Mouse (Mus musculus): ENCODE results near the gene Ube2t. TPM values are rescaled to one million over a fixed set of nuclear protein-coding genes. Genes with fewer than 3 reads are reported as not detected.

The Ube2t gene
- polyA plus RNA-seq, 1 experiment: 10.1 TPM

GRCm38 (mm10) chr1:134995954-134996353 is 33.6 kb downstream of the Ube2t start:
- TF ChIP-seq POLR2A (IDR thresholded peaks at IDR 0.05; ENCODE audit: borderline replicate concordance, extremely low read depth, insufficient read depth, insufficient read length, poor library complexity, severe bottlenecking) (no peak), CTCF (IDR thresholded peaks at IDR 0.05; ENCODE audit: borderline replicate concordance, extremely low read depth, insufficient read depth, insufficient read length) (no peak)
- no peak for DNase-seq (ENCODE audit: low read depth)

DNA sequence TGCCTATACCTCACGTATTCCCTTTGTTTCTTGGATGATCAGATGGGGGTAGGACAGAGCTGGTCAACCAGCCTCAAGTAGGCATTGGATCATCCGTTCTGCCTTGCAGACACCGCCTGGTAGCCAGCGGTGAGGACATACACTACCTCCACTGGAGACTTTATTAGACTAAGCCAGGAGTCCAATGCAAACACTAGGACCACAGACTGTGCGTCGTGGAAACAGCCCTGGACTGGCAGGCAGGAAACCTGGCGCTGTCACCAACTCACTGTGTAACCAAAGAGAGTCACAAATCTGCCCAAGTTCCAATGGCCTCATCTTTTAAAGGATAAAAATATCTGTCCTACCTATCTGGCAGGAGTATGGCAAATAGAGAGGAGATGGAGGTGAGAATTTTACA is 34.1 kb downstream of the Ube2t start:
- no peak for DNase-seq (ENCODE audit: low read depth)
- TF ChIP-seq POLR2A (IDR thresholded peaks at IDR 0.05; ENCODE audit: borderline replicate concordance, extremely low read depth, insufficient read depth, insufficient read length, poor library complexity, severe bottlenecking): no peak
- TF ChIP-seq CTCF (IDR thresholded peaks at IDR 0.05; ENCODE audit: borderline replicate concordance, extremely low read depth, insufficient read depth, insufficient read length): no peak

DNA sequence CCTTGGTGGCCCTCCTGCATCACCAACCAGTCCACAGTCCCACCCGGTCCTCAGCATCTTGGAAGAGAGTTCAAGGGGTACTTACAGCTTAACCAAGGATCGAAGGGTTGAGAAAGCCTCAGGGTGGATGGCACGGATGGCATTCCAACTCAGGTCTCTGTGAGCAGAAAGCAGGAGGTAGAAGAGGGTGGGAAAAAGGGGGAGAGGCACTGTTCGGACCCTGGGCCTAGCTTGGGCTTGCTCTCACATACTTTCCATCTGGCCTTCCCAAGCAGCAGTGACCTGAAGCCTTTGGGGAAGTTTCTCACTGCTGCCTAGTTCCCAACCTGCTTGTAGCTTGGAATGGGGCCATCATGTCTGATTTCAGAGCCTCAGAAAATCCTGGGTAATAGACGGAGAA is 35.2 kb downstream of the Ube2t start:
- TF ChIP-seq CTCF (IDR thresholded peaks at IDR 0.05; ENCODE audit: borderline replicate concordance, extremely low read depth, insufficient read depth, insufficient read length): no peak
- no peak for TF ChIP-seq POLR2A (IDR thresholded peaks at IDR 0.05; ENCODE audit: borderline replicate concordance, extremely low read depth, insufficient read depth, insufficient read length, poor library complexity, severe bottlenecking)
- DNase-seq (ENCODE audit: low read depth): no peak

DNA sequence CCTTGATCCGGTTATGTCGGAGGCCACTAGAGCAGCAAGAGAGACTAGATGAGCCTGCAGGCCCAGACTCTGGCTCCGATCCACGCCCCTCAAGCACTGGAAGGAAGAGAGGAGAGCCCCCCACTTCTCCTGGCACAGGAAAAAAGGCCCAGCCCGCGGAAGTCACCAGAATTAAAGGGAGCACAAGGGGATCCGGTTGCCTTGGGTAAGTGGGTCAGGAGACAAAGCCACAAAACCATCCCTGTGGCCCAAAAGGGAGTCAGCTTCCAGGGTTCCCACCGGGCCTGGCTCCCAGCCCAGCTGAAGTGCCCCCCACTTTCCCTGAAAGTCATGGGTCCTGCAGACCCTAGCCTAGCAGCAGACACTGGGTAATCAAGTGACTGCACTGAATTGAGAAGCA is 35.9 kb downstream of the Ube2t start:
- TF ChIP-seq CTCF (IDR thresholded peaks at IDR 0.05; ENCODE audit: borderline replicate concordance, extremely low read depth, insufficient read depth, insufficient read length): no peak
- no peak for TF ChIP-seq POLR2A (IDR thresholded peaks at IDR 0.05; ENCODE audit: borderline replicate concordance, extremely low read depth, insufficient read depth, insufficient read length, poor library complexity, severe bottlenecking)
- DNase-seq (ENCODE audit: low read depth): no peak

DNA sequence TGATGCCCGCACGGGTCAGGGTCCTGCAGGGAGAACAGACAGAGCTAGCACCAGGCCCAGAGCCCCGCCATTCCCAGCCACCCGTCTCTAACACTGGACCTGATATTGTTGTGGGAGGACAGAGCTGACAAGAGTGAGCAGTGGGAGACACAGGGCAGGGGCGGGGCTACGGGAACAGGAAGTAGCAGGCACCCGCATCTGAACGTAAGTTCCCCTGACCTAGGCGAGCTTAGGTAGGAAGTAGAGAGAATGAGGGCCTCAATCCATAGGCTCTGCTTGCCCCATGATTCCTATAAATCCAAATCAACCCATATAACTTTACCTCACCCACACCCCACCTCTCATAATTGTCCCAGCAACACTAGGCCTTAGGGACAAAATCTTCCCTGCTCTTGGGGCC is 38.2 kb downstream of the Ube2t start:
- no peak for DNase-seq (ENCODE audit: low read depth)
- no peak for TF ChIP-seq CTCF (IDR thresholded peaks at IDR 0.05; ENCODE audit: borderline replicate concordance, extremely low read depth, insufficient read depth, insufficient read length)
- TF ChIP-seq POLR2A (IDR thresholded peaks at IDR 0.05; ENCODE audit: borderline replicate concordance, extremely low read depth, insufficient read depth, insufficient read length, poor library complexity, severe bottlenecking): no peak

GRCm38 (mm10) chr1:135003346-135003745 is 41.0 kb downstream of the Ube2t start:
- peak; percentile 59 for DNase-seq (ENCODE audit: low read depth)
- no peak for TF ChIP-seq CTCF (IDR thresholded peaks at IDR 0.05; ENCODE audit: borderline replicate concordance, extremely low read depth, insufficient read depth, insufficient read length)
- TF ChIP-seq POLR2A (IDR thresholded peaks at IDR 0.05; ENCODE audit: borderline replicate concordance, extremely low read depth, insufficient read depth, insufficient read length, poor library complexity, severe bottlenecking): no peak

- no peak for DNase-seq (ENCODE audit: low read depth)
- TF ChIP-seq CTCF (IDR thresholded peaks at IDR 0.05; ENCODE audit: borderline replicate concordance, extremely low read depth, insufficient read depth, insufficient read length): no peak
- TF ChIP-seq POLR2A (IDR thresholded peaks at IDR 0.05; ENCODE audit: borderline replicate concordance, extremely low read depth, insufficient read depth, insufficient read length, poor library complexity, severe bottlenecking): no peak
These were observed 43.3 kb downstream of the Ube2t start for GRCm38 (mm10) chr1:135005696-135006095.

DNA sequence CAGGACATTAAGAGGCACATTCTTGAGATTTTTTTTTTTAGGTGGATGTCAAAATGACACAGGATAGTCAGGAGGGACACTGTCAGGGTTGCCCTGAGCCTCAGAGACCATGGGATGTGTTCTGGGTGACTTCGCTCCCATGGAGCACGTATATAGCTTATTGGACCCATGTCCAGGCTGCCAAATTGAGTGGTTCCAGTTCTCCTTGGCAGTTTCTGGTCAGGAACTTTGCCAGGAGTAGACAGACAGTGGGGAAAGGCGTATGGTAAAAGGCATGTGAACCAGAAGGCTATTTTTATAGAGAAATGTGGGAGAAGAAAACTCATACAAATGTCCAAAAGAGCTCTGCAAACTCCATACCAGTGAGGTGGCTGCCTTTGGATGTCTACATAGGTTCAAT is 47.5 kb downstream of the Ube2t start:
- no peak for DNase-seq (ENCODE audit: low read depth)
- TF ChIP-seq POLR2A (IDR thresholded peaks at IDR 0.05; ENCODE audit: borderline replicate concordance, extremely low read depth, insufficient read depth, insufficient read length, poor library complexity, severe bottlenecking) (no peak), CTCF (IDR thresholded peaks at IDR 0.05; ENCODE audit: borderline replicate concordance, extremely low read depth, insufficient read depth, insufficient read length) (no peak)

GRCm38 (mm10) chr1:135011912-135012311 is 49.5 kb downstream of the Ube2t start:
- TF ChIP-seq POLR2A (IDR thresholded peaks at IDR 0.05; ENCODE audit: borderline replicate concordance, extremely low read depth, insufficient read depth, insufficient read length, poor library complexity, severe bottlenecking) (no peak), CTCF (IDR thresholded peaks at IDR 0.05; ENCODE audit: borderline replicate concordance, extremely low read depth, insufficient read depth, insufficient read length) (no peak)
- no peak for DNase-seq (ENCODE audit: low read depth)

GRCm38 (mm10) chr1:135012472-135012871 is 50.1 kb downstream of the Ube2t start:
- DNase-seq (ENCODE audit: low read depth): no peak
- TF ChIP-seq CTCF (IDR thresholded peaks at IDR 0.05; ENCODE audit: borderline replicate concordance, extremely low read depth, insufficient read depth, insufficient read length) (no peak), POLR2A (IDR thresholded peaks at IDR 0.05; ENCODE audit: borderline replicate concordance, extremely low read depth, insufficient read depth, insufficient read length, poor library complexity, severe bottlenecking) (no peak)

DNA sequence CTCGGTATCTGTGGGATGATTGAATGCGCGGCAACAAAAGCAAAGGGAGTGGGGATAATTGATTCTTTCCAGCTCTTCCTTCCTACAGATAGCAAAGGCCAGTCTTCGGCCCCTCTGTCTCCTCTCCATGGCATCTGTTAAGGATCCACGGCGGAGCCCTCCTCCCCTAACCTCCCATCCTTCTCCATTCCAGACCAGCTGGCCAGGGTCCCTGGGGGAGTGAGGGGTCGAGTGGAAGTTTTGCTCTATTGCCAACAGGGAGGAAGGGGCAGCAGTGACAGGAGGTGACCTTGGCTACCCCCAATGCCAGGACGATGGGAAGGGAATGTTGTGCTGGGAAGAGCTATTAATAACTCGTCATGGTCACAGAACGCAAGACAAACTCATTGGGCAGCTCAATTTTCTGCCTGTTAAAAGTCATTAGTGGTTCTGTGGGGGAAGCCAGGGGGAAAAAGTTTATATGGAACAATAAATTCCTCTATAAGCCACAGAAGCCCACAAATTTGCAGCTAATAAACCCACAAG is 52.6 kb downstream of the Ube2t start:
- no peak for DNase-seq (ENCODE audit: low read depth)
- TF ChIP-seq POLR2A (IDR thresholded peaks at IDR 0.05; ENCODE audit: borderline replicate concordance, extremely low read depth, insufficient read depth, insufficient read length, poor library complexity, severe bottlenecking) (no peak), CTCF (IDR thresholded peaks at IDR 0.05; ENCODE audit: borderline replicate concordance, extremely low read depth, insufficient read depth, insufficient read length) (no peak)

DNA sequence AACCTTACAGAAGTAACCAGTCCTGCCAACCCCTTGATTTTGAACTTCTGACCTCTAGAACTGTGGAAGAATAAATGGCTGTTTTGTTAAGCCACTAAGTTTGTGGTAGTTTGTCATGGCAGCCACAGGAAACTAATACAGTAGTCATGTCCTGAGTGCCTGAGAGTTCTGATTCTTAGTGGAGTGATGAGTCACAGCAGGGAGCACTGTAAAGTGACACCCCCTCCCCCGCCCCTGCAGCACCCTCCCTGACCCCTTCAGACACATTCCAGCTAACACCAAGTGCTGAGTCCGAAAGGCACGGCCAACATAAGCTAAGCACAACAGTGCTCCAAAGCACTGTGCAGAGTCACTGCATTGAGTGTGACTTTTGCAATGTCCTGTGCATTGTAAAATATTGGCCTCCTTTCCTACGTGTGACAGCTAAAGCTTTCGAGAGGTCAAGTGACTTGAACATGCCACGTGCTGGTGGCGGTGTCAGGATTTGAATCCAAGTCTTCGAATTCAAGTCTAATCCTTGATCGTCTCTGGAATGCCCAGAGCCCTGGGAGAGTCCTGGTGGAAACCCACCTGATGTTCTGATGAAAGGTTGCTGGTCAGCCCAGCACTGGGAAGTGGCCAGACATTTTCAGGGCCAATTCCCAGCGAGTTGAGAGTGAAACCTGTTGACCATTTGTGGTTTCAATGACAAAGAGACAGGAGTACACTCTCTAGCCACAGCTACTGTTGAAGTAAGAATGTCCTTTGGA is 54.7 kb downstream of the Ube2t start:
- TF ChIP-seq CTCF (IDR thresholded peaks at IDR 0.05; ENCODE audit: borderline replicate concordance, extremely low read depth, insufficient read depth, insufficient read length) (no peak), POLR2A (IDR thresholded peaks at IDR 0.05; ENCODE audit: borderline replicate concordance, extremely low read depth, insufficient read depth, insufficient read length, poor library complexity, severe bottlenecking) (no peak)
- no peak for DNase-seq (ENCODE audit: low read depth)

All from brain, embryonic 14.5 days (tissue).